Mouse (Mus musculus) CD4-positive, CD25-positive, alpha-beta regulatory T cell, adult 9 weeks (primary cell): Measurements from ENCODE around the gene Pkd2l1. TPM values are rescaled to one million over a fixed set of nuclear protein-coding genes. Genes with fewer than 3 reads are reported as not detected.

ENCODE experiments used
- polyA plus RNA-seq: library from polyadenylated mRNA; unstranded; fragments of 100-300 nt; shearing (Covaris generic); gene quantifications from one replicate; pipeline ENCODE4 v1.2.1, GENCODE M21; 2017

Pkd2l1 gene
- not detected for polyA plus RNA-seq

GRCm38 (mm10) chr19:44192342-44192741 is at the start of gene Pkd2l1:
TSS of gene Pkd2l1 (minus strand) at chr19:44192442.

GRCm38 (mm10) chr19:44203015-44203564 is 10.8 kb upstream of the Pkd2l1 start, which contains the start of gene Scd3:
TSS of gene Scd3 (plus strand) at chr19:44203269.

GRCm38 (mm10) chr19:44145702-44146567 is 46.3 kb downstream of the Pkd2l1 start, which contains the start of gene Bloc1s2:
TSS of gene Bloc1s2 (minus strand) at chr19:44146446.

GRCm38 (mm10) chr19:44135072-44135959 is 56.9 kb downstream of the Pkd2l1 start, which contains the start of gene Cwf19l1:
TSS of gene Cwf19l1 (minus strand) at chr19:44135876.

GRCm38 (mm10) chr19:44106831-44107660 is 85.2 kb downstream of the Pkd2l1 start, which contains the start of gene Chuk:
TSS of gene Chuk (minus strand) at chr19:44107480.

Other genes starting within 250 kb of the Pkd2l1 start
- gene Cpn1, start 205.9 kb downstream of the Pkd2l1 start, polyA plus RNA-seq: not detected
- gene Cyp2c23, start 163.2 kb downstream of the Pkd2l1 start, polyA plus RNA-seq: not detected
- 6.0 TPM for gene Erlin1, start 122.7 kb downstream of the Pkd2l1 start, polyA plus RNA-seq
- 25.3 TPM for gene Chuk, start 85.0 kb downstream of the Pkd2l1 start, polyA plus RNA-seq
- 45.0 TPM for gene Cwf19l1, start 56.6 kb downstream of the Pkd2l1 start, polyA plus RNA-seq
- 141 TPM for gene Bloc1s2, start 46.0 kb downstream of the Pkd2l1 start, polyA plus RNA-seq
- gene Scd3, start 10.8 kb upstream of the Pkd2l1 start, polyA plus RNA-seq: not detected
- 59.0 TPM for gene Scd2, start 101.2 kb upstream of the Pkd2l1 start, polyA plus RNA-seq
- gene Scd4, start 140.7 kb upstream of the Pkd2l1 start, polyA plus RNA-seq: 0.47 TPM
- gene Scd1, start 215.4 kb upstream of the Pkd2l1 start, polyA plus RNA-seq: 1.1 TPM